14 mouse cellular contexts compared by ENCODE assay signal in the genomic region with DNA sequence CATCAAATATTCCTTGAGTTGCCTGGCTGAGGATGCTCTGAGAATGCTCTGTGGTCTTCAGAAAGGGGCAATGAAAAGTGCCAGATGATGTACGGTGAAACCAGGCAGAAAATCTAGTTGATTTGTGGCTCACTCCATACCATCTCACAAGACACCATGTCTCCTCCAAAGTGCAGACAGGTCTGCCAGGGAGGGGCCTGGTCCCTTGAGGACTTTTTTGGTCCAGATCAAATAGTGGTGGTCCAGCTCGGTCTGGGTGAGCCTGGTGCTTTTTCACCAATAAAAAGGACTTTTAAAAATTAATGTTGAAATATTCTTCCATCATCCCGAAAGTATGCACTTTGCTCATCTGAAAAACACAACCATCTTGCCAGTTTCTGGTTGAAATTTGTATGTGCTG.
"Had no signal": no experiment of that assay in that cellular context is flagged by ENCODE, and none has a peak within 500 bp of the region (broad histone marks: within the 10 kb centered on the region; RNA-seq: fewer than 3 reads in every experiment).

No protein-coding gene starts in this region.

- H3K36me3 ChIP-seq: limb, embryonic 15.5 days; liver, embryonic 12.5 days; midbrain, embryonic 10.5 days; midbrain, embryonic 15.5 days; neural tube, embryonic 12.5 days; stomach, embryonic 15.5 days had no signal

- H3K4me1 ChIP-seq: limb, embryonic 15.5 days; midbrain, embryonic 15.5 days; neural tube, embryonic 12.5 days; stomach, embryonic 15.5 days had no signal

- ATAC-seq: liver, embryonic 12.5 days; midbrain, embryonic 15.5 days had no signal

- H3K9ac ChIP-seq: limb, embryonic 15.5 days; liver, embryonic 12.5 days; lung, embryonic 14.5 days; midbrain, embryonic 15.5 days; neural tube, embryonic 12.5 days; stomach, embryonic 15.5 days had no signal

- H3K9me3 ChIP-seq: limb, embryonic 15.5 days; liver, embryonic 12.5 days; midbrain, embryonic 10.5 days; midbrain, embryonic 15.5 days; neural tube, embryonic 12.5 days; stomach, embryonic 15.5 days had no signal

- H3K27ac ChIP-seq: limb, embryonic 15.5 days; liver, embryonic 12.5 days; midbrain, embryonic 10.5 days; midbrain, embryonic 15.5 days; neural tube, embryonic 12.5 days; stomach, embryonic 15.5 days had no signal

- H3K27me3 ChIP-seq: limb, embryonic 15.5 days; liver, embryonic 12.5 days; midbrain, embryonic 15.5 days; neural tube, embryonic 12.5 days; stomach, embryonic 15.5 days had no signal

- DNase-seq: kidney, postnatal 25 days; lung, embryonic 14.5 days; lung, postnatal 10 days; lung, postnatal 4 days; retina, postnatal 1 day; right cerebral cortex, postnatal 4 days; thymus, adult 2 months; thymus, postnatal 25 days had no signal

- H3K4me3 ChIP-seq: limb, embryonic 15.5 days; liver, embryonic 12.5 days; midbrain, embryonic 10.5 days; midbrain, embryonic 15.5 days; neural tube, embryonic 12.5 days; stomach, embryonic 15.5 days had no signal

- H3K4me2 ChIP-seq: limb, embryonic 15.5 days; liver, embryonic 12.5 days; lung, embryonic 14.5 days; midbrain, embryonic 15.5 days; neural tube, embryonic 12.5 days; stomach, embryonic 15.5 days had no signal
